Mouse (Mus musculus): ENCODE data around the gene Ccdc57.
"Not testable (repeated sequence)": the region's sequence is repeated elsewhere in the genome, so short reads cannot be mapped to it uniquely, and the experiment has no call there.

Ccdc57 gene

GRCm38 (mm10) chr11:120903159-120903850 lies 29.4 kb downstream of the Ccdc57 start:
- no peak for DNase-seq (ENCODE audit: low spot score in 2 of 2)

- no peak for DNase-seq (ENCODE audit: low spot score in 2 of 2)
Measured at GRCm38 (mm10) chr11:120902487-120903142, 30.1 kb downstream of the Ccdc57 start.

GRCm38 (mm10) chr11:120901729-120902486 lies 30.8 kb downstream of the Ccdc57 start:
- DNase-seq (ENCODE audit: low spot score in 2 of 2), result no peak

GRCm38 (mm10) chr11:120900276-120901244 lies 32.1 kb downstream of the Ccdc57 start:
- DNase-seq (ENCODE audit: low spot score in 2 of 2), result no peak

- DNase-seq (ENCODE audit: low spot score in 2 of 2), result no peak
Measured at GRCm38 (mm10) chr11:120898114-120898548, 34.5 kb downstream of the Ccdc57 start.

GRCm38 (mm10) chr11:120895441-120895840 lies 37.2 kb downstream of the Ccdc57 start:
- DNase-seq (ENCODE audit: low spot score in 2 of 2), result no peak

GRCm38 (mm10) chr11:120894397-120894796 lies 38.3 kb downstream of the Ccdc57 start:
- no peak for DNase-seq (ENCODE audit: low spot score in 2 of 2)

GRCm38 (mm10) chr11:120889216-120889615 lies 43.5 kb downstream of the Ccdc57 start:
- DNase-seq (ENCODE audit: low spot score in 2 of 2), result no peak

- peak; percentile 25 to 26 for DNase-seq (ENCODE audit: low spot score in 2 of 2)
Measured at GRCm38 (mm10) chr11:120888718-120889117, 44.0 kb downstream of the Ccdc57 start.

- no peak for DNase-seq (ENCODE audit: low spot score in 2 of 2)
Measured at GRCm38 (mm10) chr11:120887502-120887901, 45.2 kb downstream of the Ccdc57 start.

- no peak for DNase-seq (ENCODE audit: low spot score in 2 of 2)
Measured at GRCm38 (mm10) chr11:120886462-120886861, 46.2 kb downstream of the Ccdc57 start.

GRCm38 (mm10) chr11:120883601-120884000 lies 49.1 kb downstream of the Ccdc57 start:
- no peak for DNase-seq (ENCODE audit: low spot score in 2 of 2)

GRCm38 (mm10) chr11:120882931-120883330 lies 49.7 kb downstream of the Ccdc57 start:
- no peak for DNase-seq (ENCODE audit: low spot score in 2 of 2)

- DNase-seq (ENCODE audit: low spot score in 2 of 2), result no peak
Measured at GRCm38 (mm10) chr11:120873206-120873605, 59.5 kb downstream of the Ccdc57 start.

- no peak for DNase-seq (ENCODE audit: low spot score in 2 of 2)
Measured at GRCm38 (mm10) chr11:120871521-120871920, 61.2 kb downstream of the Ccdc57 start.

- no peak for DNase-seq (ENCODE audit: low spot score in 2 of 2)
Measured at GRCm38 (mm10) chr11:120865816-120866215, 66.9 kb downstream of the Ccdc57 start.

GRCm38 (mm10) chr11:120862819-120863218 lies 69.9 kb downstream of the Ccdc57 start:
- DNase-seq (ENCODE audit: low spot score in 2 of 2), result no peak

- DNase-seq (ENCODE audit: low spot score in 2 of 2), result not testable (repeated sequence)
Measured at GRCm38 (mm10) chr11:120855938-120856337, 76.7 kb downstream of the Ccdc57 start.

GRCm38 (mm10) chr11:120853788-120854187 lies 78.9 kb downstream of the Ccdc57 start:
- no peak for DNase-seq (ENCODE audit: low spot score in 2 of 2)

- no peak for DNase-seq (ENCODE audit: low spot score in 2 of 2)
Measured at GRCm38 (mm10) chr11:120853158-120853557, 79.5 kb downstream of the Ccdc57 start.

Measured in thymus, postnatal 10 days (tissue).